Mouse (Mus musculus): ENCODE results near the gene Rassf1.

Rassf1 gene

DNA sequence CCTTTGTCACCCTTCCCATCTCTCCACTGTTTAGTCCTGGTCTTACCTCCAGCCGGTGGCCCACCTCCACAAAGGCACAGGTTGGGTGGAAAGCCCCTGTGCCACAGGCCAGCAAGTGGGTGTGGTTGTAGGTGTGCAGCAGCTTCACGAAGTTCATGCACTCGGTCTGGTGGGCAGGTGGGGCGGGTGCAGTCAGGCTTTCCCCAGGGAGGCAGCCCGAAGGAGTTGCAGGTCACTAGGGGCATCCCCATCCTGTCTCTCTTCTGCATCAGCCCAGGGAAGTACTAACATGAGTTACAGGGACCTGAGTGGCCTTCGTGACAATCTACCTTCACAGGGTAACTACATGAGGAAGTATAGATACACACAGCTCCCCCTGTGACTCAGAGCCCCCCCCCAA lies 51.9 kb downstream of the Rassf1 start:
- DNase-seq (ENCODE audit: low read depth, low spot score): no peak

DNA sequence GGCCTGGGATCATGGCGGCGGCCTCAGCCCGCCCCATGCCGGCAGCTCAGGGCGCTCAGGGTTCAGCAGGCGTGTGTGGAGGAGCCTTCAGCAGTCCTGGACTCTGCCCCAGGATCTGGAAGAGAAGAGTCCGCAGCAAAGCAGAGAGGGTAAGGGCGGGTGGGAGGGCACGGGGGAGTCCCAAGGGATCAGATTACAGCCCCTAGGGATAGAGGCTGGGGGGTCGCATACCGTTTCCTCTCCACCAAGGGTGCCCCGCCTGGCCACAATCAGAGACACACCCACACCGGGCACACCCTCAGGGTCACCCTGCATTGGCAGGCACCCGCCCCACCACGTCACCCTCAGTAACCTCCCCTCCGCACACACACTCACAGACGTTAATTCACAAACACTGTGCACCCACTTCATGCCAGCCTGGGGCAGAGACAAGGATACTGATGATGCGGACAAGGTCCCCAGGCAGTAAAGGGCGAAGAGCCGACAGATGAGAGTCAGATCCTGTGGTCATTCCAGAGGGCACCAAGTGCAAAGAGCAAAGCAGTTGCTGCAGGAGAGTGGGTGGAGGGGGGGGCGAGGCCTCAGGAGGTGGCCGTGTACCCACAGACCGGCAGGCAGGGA lies 53.8 kb downstream of the Rassf1 start:
- DNase-seq (ENCODE audit: low read depth, low spot score): no peak

DNA sequence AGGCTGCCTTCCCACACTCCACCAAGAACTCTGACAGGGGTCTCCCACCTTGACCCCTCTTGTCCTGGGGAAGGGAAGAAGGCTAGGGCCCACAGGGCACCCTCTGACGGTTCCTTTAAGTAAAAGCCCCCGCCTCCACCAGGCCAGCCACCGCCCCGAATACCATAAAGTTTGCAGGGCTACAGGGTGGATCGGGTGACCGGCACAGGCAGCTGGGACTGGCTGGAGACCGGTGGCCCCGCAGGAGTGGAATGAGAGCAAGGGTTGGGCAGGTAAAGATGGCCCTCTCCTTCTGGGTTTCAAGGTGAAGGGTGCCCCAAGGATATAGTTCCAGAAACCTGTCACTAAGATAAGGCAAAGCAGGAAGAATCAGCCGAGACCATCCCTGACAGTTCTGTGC lies 55.2 kb downstream of the Rassf1 start:
- no peak for DNase-seq (ENCODE audit: low read depth, low spot score)

GRCm38 (mm10) chr9:107607036-107607435 lies 55.7 kb downstream of the Rassf1 start:
- DNase-seq (ENCODE audit: low read depth, low spot score): no peak

- DNase-seq (ENCODE audit: low read depth, low spot score): no peak
These were observed 56.4 kb downstream of the Rassf1 start for GRCm38 (mm10) chr9:107607653-107608245.

GRCm38 (mm10) chr9:107608741-107609432 lies 57.5 kb downstream of the Rassf1 start, which contains the start of gene Sema3b:
TSS of gene Sema3b (minus strand) at chr9:107609229.
- no peak for DNase-seq (ENCODE audit: low read depth, low spot score)

GRCm38 (mm10) chr9:107609433-107609830 lies 58.1 kb downstream of the Rassf1 start:
- no peak for DNase-seq (ENCODE audit: low read depth, low spot score)

DNA sequence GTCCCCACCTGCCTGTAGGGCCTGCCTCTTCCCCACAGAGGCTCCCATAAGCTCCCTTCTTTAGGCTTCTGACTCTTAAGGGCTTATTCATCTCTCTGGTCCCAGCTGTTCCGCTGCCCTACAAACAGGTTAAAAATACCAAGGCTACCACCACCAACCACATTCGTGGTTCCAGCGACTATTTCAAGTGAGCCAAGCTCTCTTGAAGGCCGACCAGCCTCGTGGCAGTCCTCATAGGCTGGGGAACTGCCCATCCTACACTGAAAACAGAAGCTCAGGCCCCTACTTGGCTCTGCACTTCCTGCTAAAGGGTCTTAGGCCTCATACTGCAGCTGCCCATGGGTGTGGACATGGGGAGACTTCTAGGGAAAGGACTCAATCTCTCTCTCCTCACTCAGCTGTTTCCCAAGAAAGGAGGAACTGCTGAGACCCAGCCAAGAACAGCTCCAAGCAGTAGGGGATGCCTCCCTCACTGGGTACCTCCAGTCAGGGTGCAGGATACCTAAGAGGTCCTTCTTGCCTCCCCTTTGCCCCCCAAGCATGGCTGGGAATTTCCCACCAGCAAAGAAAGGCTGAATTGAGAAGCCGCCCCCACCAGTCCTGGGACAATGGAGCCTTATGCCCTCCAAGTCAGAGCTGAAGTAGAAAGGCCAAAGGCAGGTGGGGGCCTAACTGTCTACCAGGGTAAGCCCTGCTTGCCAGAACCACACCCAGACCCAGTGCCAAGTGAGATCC lies 60.3 kb downstream of the Rassf1 start:
- no peak for DNase-seq (ENCODE audit: low read depth, low spot score)

All from retina, adult 2 months (tissue).